Mouse (Mus musculus): Measurements from ENCODE around the gene Dpf1. TPM values are rescaled to one million over a fixed set of nuclear protein-coding genes. Genes with fewer than 3 reads are reported as not detected.

The Dpf1 gene
- polyA plus RNA-seq (2012; rRNA removed) = 0.31 and 0.59 TPM in 2 replicates

GRCm38 (mm10) chr7:29303738-29304462, at the start of gene Dpf1:
Gene Dpf1, plus strand, starts transcription at chr7:29303951.

GRCm38 (mm10) chr7:29281201-29282073, 22.3 kb upstream of the Dpf1 start, which contains the start of gene Spint2:
Gene Spint2, minus strand, starts transcription at chr7:29281912.

GRCm38 (mm10) chr7:29288942-29289638, 14.7 kb upstream of the Dpf1 start, which contains the start of gene Ppp1r14a:
Gene Ppp1r14a, plus strand, starts transcription at chr7:29289308.

Other genes with a start within 250 kb of the Dpf1 start
- 0.05 TPM in 2 replicates for gene Ryr1, start 178.8 kb upstream of the Dpf1 start, polyA plus RNA-seq (2012; rRNA removed)
- gene Rasgrp4, start 169.1 kb upstream of the Dpf1 start, polyA plus RNA-seq (2012; rRNA removed) = 4.9 and 7.7 TPM in 2 replicates
- 7.4 and 7.7 TPM in 2 replicates for gene Fam98c, start 147.7 kb upstream of the Dpf1 start, polyA plus RNA-seq (2012; rRNA removed)
- gene Ggn, start 133.7 kb upstream of the Dpf1 start, polyA plus RNA-seq (2012; rRNA removed) = 0.04 and 0.05 TPM in 2 replicates
- 0.40 and 0.65 TPM in 2 replicates for gene Spred3, start 133.5 kb upstream of the Dpf1 start, polyA plus RNA-seq (2012; rRNA removed)
- 104 and 110 TPM in 2 replicates for gene Psmd8, start 123.2 kb upstream of the Dpf1 start, polyA plus RNA-seq (2012; rRNA removed)
- gene Catsperg1, start 89.9 kb upstream of the Dpf1 start, polyA plus RNA-seq (2012; rRNA removed) = 0.68 and 1.1 TPM in 2 replicates
- gene Kcnk6, start 71.4 kb upstream of the Dpf1 start, polyA plus RNA-seq (2012; rRNA removed) = 2.9 and 3.0 TPM in 2 replicates
- 33.9 and 34.6 TPM in 2 replicates for gene Yif1b, start 65.6 kb upstream of the Dpf1 start, polyA plus RNA-seq (2012; rRNA removed)
- gene 2200002D01Rik, start 55.5 kb upstream of the Dpf1 start, polyA plus RNA-seq (2012; rRNA removed) = 2.5 and 3.6 TPM in 2 replicates
- 51.2 TPM in 2 replicates for gene Spint2, start 22.0 kb upstream of the Dpf1 start, polyA plus RNA-seq (2012; rRNA removed)
- gene Ppp1r14a, start 14.6 kb upstream of the Dpf1 start, polyA plus RNA-seq (2012; rRNA removed) = 3.3 TPM in 2 replicates
- gene Sipa1l3, start 214.7 kb downstream of the Dpf1 start, polyA plus RNA-seq (2012; rRNA removed) = 3.0 and 4.8 TPM in 2 replicates